Mouse (Mus musculus): ENCODE measurements around the gene Scn4a. TPM values are rescaled to one million over a fixed set of nuclear protein-coding genes. Genes with fewer than 3 reads are reported as not detected.

The Scn4a gene
- polyA plus RNA-seq, 1 experiment from 2014 or later, result 0.03 TPM

- Histone ChIP-seq H3K4me1 (no peaks in the 10 kb centered on the region), H3K27me3 (replicated peaks) (no peaks in the 10 kb centered on the region), H3K4me3 (no peak overlapping the region), H3K36me3 (no peaks in the 10 kb centered on the region), H3K4me2 (replicated peaks) (no peak overlapping the region), H3K27ac (no peak overlapping the region), H3K9ac (no peak overlapping the region), H3K9me3 (no peaks in the 10 kb centered on the region)
- no peak for ATAC-seq (ENCODE audit: low FRiP score, low read depth)
- 88% methylated on average over 5 of the region's 5 CpGs for WGBS
Observed at GRCm38 (mm10) chr11:106307432-106307831, 45.7 kb downstream of the Scn4a start.

- ATAC-seq (ENCODE audit: low FRiP score, low read depth), result no peak
- Histone ChIP-seq H3K9ac (no peak overlapping the region), H3K27me3 (replicated peaks) (no peaks in the 10 kb centered on the region), H3K36me3 (no peaks in the 10 kb centered on the region), H3K4me2 (replicated peaks) (no peak overlapping the region), H3K27ac (no peak overlapping the region), H3K4me3 (no peak overlapping the region), H3K9me3 (no peaks in the 10 kb centered on the region), H3K4me1 (no peaks in the 10 kb centered on the region)
- WGBS, result 87% methylated on average over 9 of the region's 9 CpGs
Observed at GRCm38 (mm10) chr11:106306758-106307157, 46.3 kb downstream of the Scn4a start.

DNA sequence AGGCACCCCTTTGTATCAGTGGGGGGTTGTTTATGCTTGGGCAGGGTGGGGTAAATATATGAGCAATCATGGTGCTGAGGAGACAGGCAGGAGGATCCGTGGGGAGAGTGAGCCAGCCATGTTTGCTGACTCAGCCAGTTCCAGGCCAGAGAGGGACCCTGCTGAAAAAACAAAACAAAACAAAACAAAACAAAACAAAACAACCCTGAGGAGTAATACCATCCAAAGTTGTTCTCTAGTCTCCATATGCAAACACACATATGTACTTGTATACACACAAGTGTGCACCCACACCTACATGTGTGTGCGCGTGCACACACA is 47.1 kb downstream of the Scn4a start:
- H3K4me3 ChIP-seq, result no peak overlapping the region
- H3K4me1 ChIP-seq, result no peaks in the 10 kb centered on the region
- WGBS, result 88% methylated on average over 3 of the region's 3 CpGs

GRCm38 (mm10) chr11:106305348-106306064 is 47.6 kb downstream of the Scn4a start:
- 86% methylated on average over 10 of the region's 10 CpGs for WGBS

More for the DNA sequence above, 47.1 kb downstream of the Scn4a start:
- no peak overlapping the region for H3K27ac ChIP-seq
- no peak overlapping the region for H3K4me2 ChIP-seq (replicated peaks)
- no peak overlapping the region for H3K9ac ChIP-seq
- no peak for ATAC-seq (ENCODE audit: low FRiP score, low read depth)
- no peaks in the 10 kb centered on the region for H3K9me3 ChIP-seq
- no peaks in the 10 kb centered on the region for H3K36me3 ChIP-seq
- no peaks in the 10 kb centered on the region for H3K27me3 ChIP-seq (replicated peaks)

DNA sequence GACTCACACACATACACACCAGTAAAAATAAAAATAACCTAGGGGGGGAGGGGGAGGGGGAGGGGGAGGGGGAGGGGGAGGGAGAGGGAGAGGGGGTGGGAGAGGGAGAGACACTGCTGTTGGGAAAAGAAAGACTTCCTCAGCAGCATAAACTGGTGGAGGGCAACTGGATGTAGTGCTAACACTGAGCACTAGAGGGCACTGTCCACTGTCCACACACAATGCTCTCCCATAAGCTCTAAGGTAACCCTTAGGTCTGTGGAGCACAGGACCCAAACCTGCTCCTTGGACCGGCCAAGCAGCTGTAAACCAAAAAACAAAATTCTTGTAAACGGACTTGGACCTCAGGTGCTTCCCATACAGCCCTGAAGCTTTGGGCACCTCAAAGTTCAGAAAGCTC is 50.5 kb downstream of the Scn4a start:
- no peaks in the 10 kb centered on the region for H3K4me1 ChIP-seq
- H3K4me2 ChIP-seq (replicated peaks), result no peak overlapping the region
- H3K9me3 ChIP-seq, result no peaks in the 10 kb centered on the region

More at GRCm38 (mm10) chr11:106305348-106306064, 47.6 kb downstream of the Scn4a start:
- Histone ChIP-seq H3K4me1 (no peaks in the 10 kb centered on the region), H3K4me2 (replicated peaks) (no peak overlapping the region), H3K27ac (no peak overlapping the region), H3K9me3 (no peaks in the 10 kb centered on the region), H3K9ac (no peak overlapping the region), H3K4me3 (no peak overlapping the region), H3K27me3 (replicated peaks) (no peaks in the 10 kb centered on the region), H3K36me3 (no peaks in the 10 kb centered on the region)
- ATAC-seq (ENCODE audit: low FRiP score, low read depth), result no peak

GRCm38 (mm10) chr11:106301765-106302164 is 51.3 kb downstream of the Scn4a start, which contains the start of gene Gh:
Gh (minus strand) TSS chr11:106301865.
- H3K27ac ChIP-seq, result no peak within 1 kb of the TSS

More for the DNA sequence above, 50.5 kb downstream of the Scn4a start:
- H3K9ac ChIP-seq, result no peak overlapping the region
- ATAC-seq (ENCODE audit: low FRiP score, low read depth), result no peak
- H3K27ac ChIP-seq, result no peak overlapping the region
- no peak overlapping the region for H3K4me3 ChIP-seq
- H3K27me3 ChIP-seq (replicated peaks), result no peaks in the 10 kb centered on the region
- 22% methylated on average over 2 of the region's 2 CpGs for WGBS
- H3K36me3 ChIP-seq, result no peaks in the 10 kb centered on the region

GRCm38 (mm10) chr11:106291861-106292260 is 61.2 kb downstream of the Scn4a start:
- H3K36me3 ChIP-seq, result no peaks in the 10 kb centered on the region
- H3K27ac ChIP-seq, result no peak overlapping the region
- no peak overlapping the region for H3K9ac ChIP-seq
- no peak overlapping the region for H3K4me3 ChIP-seq
- no peaks in the 10 kb centered on the region for H3K27me3 ChIP-seq (replicated peaks)
- 90% methylated on average over 2 of the region's 2 CpGs for WGBS
- no peak overlapping the region for H3K4me2 ChIP-seq (replicated peaks)
- no peaks in the 10 kb centered on the region for H3K4me1 ChIP-seq
- no peak for ATAC-seq (ENCODE audit: low FRiP score, low read depth)
- H3K9me3 ChIP-seq, result no peaks in the 10 kb centered on the region

More at GRCm38 (mm10) chr11:106301765-106302164, 51.3 kb downstream of the Scn4a start, which contains the start of gene Gh:
- no peaks in the 10 kb centered on the region for H3K9me3 ChIP-seq
- H3K4me1 ChIP-seq, result no peaks in the 10 kb centered on the region
- no peak within 1 kb of the TSS for H3K4me3 ChIP-seq
- no peaks in the 10 kb centered on the region for H3K27me3 ChIP-seq (replicated peaks)
- no peak for ATAC-seq (ENCODE audit: low FRiP score, low read depth)
- H3K4me2 ChIP-seq (replicated peaks), result no peak within 1 kb of the TSS
- H3K9ac ChIP-seq, result no peak within 1 kb of the TSS
- WGBS, result 76% methylated on average over 9 of the region's 9 CpGs
- H3K36me3 ChIP-seq, result no peaks in the 10 kb centered on the region

- Histone ChIP-seq H3K36me3 (no peaks in the 10 kb centered on the region), H3K4me3 (no peak overlapping the region), H3K4me1 (no peaks in the 10 kb centered on the region), H3K9ac (no peak overlapping the region), H3K4me2 (replicated peaks) (no peak overlapping the region), H3K9me3 (no peaks in the 10 kb centered on the region), H3K27ac (no peak overlapping the region), H3K27me3 (replicated peaks) (no peaks in the 10 kb centered on the region)
- 89% methylated on average over 5 of the region's 5 CpGs for WGBS
- no peak for ATAC-seq (ENCODE audit: low FRiP score, low read depth)
Observed at GRCm38 (mm10) chr11:106290376-106290775, 62.7 kb downstream of the Scn4a start.

GRCm38 (mm10) chr11:106289369-106289768 is 63.7 kb downstream of the Scn4a start:
- H3K4me3 ChIP-seq, result no peak overlapping the region
- H3K27ac ChIP-seq, result no peak overlapping the region
- no peak overlapping the region for H3K4me2 ChIP-seq (replicated peaks)
- WGBS, result 78% methylated on average over 8 of the region's 8 CpGs
- no peaks in the 10 kb centered on the region for H3K4me1 ChIP-seq
- no peak for ATAC-seq (ENCODE audit: low FRiP score, low read depth)
- no peak overlapping the region for H3K9ac ChIP-seq
- no peaks in the 10 kb centered on the region for H3K27me3 ChIP-seq (replicated peaks)
- H3K9me3 ChIP-seq, result no peaks in the 10 kb centered on the region
- no peaks in the 10 kb centered on the region for H3K36me3 ChIP-seq

DNA sequence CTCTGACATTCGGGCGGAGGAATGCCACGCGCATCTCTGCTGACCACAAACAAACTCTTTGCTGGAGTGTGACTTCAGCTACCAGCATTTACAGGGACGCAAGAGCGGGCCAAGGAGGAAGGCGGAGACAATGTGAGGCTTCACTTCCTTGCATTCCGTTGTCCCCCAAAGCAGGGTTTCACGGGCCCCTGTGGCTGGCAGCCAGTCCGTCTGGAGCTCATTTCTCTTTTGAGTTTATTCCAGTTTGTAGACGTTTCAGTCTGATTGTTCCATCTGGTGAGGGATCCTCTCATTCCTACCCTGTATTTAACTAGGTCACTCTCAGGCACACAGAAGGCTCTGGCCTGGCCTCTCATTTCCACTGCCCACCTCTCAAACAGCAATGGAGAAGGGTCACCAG is 66.1 kb downstream of the Scn4a start:
- Histone ChIP-seq H3K4me3 (no peak overlapping the region), H3K27me3 (replicated peaks) (no peaks in the 10 kb centered on the region), H3K36me3 (no peaks in the 10 kb centered on the region), H3K27ac (no peak overlapping the region), H3K9me3 (no peaks in the 10 kb centered on the region), H3K4me1 (no peaks in the 10 kb centered on the region), H3K9ac (no peak overlapping the region), H3K4me2 (replicated peaks) (no peak overlapping the region)
- WGBS, result 75% methylated on average over 11 of the region's 11 CpGs
- ATAC-seq (ENCODE audit: low FRiP score, low read depth), result no peak

GRCm38 (mm10) chr11:106286206-106286605 is 66.9 kb downstream of the Scn4a start:
- Histone ChIP-seq H3K27ac (no peak overlapping the region), H3K36me3 (no peaks in the 10 kb centered on the region), H3K9me3 (no peaks in the 10 kb centered on the region), H3K4me3 (no peak overlapping the region), H3K4me1 (no peaks in the 10 kb centered on the region), H3K4me2 (replicated peaks) (no peak overlapping the region), H3K9ac (no peak overlapping the region), H3K27me3 (replicated peaks) (no peaks in the 10 kb centered on the region)
- no peak for ATAC-seq (ENCODE audit: low FRiP score, low read depth)
- 93% methylated on average over 7 of the region's 7 CpGs for WGBS

DNA sequence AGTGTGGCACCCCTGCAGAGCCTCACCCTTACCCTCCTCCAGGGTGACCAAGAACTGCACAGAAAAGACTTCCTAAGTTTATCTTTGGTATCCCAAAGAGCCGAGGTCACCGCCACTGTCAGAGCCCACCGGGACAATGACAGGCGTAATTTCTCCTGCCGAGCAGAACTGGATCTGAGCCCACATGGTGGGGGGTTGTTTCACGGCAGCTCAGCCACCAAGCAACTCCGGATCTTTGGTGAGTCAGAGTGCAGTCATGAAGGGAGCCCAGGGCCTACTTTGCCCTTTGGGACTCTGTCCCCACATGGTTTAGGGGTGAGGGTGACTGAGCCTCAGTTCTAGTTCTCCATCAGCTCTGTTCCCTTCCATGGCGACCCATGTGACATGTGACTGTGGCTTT is 69.0 kb downstream of the Scn4a start:
- H3K4me1 ChIP-seq, result no peaks in the 10 kb centered on the region
- WGBS, result 64% methylated on average over 8 of the region's 8 CpGs
- no peaks in the 10 kb centered on the region for H3K27me3 ChIP-seq (replicated peaks)
- no peak overlapping the region for H3K9ac ChIP-seq
- no peaks in the 10 kb centered on the region for H3K9me3 ChIP-seq
- no peak overlapping the region for H3K27ac ChIP-seq
- H3K4me2 ChIP-seq (replicated peaks), result no peak overlapping the region
- H3K4me3 ChIP-seq, result no peak overlapping the region
- H3K36me3 ChIP-seq, result no peaks in the 10 kb centered on the region
- no peak for ATAC-seq (ENCODE audit: low FRiP score, low read depth)

GRCm38 (mm10) chr11:106283371-106283770 is 69.7 kb downstream of the Scn4a start:
- H3K4me3 ChIP-seq, result no peak overlapping the region
- H3K9ac ChIP-seq, result no peak overlapping the region
- H3K4me1 ChIP-seq, result no peaks in the 10 kb centered on the region
- no peaks in the 10 kb centered on the region for H3K27me3 ChIP-seq (replicated peaks)
- no peak overlapping the region for H3K4me2 ChIP-seq (replicated peaks)
- 84% methylated on average over 4 of the region's 4 CpGs for WGBS
- no peak for ATAC-seq (ENCODE audit: low FRiP score, low read depth)
- H3K27ac ChIP-seq, result no peak overlapping the region
- no peaks in the 10 kb centered on the region for H3K9me3 ChIP-seq
- H3K36me3 ChIP-seq, result no peaks in the 10 kb centered on the region

Measured in neural tube, embryonic 12.5 days (tissue).